Mouse (Mus musculus): ENCODE measurements around the gene BC005537.
"Not testable (repeated sequence)": the region's sequence is repeated elsewhere in the genome, so short reads cannot be mapped to it uniquely, and the experiment has no call there.

BC005537 gene

DNA sequence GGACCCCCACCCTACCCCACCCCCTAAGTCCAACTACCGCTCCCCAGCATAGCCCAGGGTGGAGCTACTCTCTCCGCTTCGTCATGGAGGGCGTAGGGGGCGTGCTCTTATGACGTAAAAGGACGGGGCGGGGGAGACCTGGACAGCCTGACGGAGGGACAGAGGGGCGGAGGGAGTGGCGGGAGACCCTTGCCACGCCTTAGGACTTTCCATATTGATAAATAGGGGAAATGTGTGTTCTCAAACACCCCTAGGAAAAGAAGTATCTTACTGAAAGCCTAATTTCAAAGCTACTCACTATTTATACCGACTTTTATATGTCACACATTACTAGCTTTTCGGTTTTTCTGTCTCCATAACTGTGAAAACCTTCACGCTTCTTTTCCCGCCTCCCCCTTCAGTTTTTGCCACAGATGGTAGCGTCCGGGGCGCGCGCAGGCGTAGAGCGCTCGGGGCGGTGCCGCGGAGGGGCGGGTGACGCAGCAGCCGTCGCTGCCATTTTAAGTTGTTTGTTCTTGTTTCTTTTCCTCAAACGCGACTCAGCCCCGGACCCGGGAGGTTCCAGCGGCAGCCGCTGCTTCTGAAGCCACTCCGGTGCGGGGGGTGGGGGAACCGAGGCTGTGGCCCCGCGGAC lies 666 bp upstream of the BC005537 start:
- DNase-seq: peak; percentile 96

DNA sequence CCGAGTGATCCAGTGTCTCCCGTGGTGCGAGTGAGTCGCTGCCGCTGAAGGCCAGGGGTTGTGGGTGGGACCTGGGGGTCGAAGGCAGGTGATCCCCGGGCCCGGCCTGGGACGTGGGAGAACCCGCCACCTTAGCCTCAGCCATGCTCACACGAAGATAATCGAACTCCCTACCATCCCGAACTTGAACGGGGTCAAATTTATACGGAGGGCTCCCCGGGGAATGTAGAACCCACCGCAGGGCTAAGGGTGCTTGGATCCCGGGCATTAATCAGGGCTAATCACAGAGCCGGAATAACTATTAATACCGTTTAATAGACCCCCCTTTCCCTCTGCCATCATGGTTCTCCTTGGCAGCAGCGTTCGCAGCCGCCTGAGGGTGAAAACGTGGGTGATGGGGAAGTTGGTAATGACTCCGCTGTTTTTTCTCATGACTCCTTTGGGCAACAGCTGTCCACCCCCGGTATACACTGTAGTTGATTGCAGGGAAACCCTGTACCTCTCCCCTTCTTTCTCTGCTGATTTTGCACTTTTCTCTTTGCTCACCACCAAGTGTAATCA lies 754 bp downstream of the BC005537 start:
- peak; percentile 31 for DNase-seq

DNA sequence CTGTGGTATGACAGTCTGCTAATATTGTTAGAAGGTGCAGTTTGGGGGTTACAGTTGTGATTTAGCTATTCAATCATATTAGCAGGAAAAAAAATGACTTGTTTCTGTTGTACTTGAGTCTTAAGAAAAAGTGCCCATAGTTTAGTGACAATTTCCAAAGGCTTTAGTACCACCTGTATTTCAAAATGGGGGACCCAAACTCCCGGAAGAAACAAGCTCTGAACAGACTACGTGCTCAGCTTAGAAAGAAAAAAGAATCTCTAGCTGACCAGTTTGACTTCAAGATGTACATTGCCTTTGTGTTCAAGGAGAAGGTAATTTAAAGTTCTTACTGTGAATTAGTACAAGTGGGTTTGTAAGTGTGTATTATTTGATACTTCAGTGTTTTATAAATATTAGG lies 1.7 kb downstream of the BC005537 start:
- DNase-seq: no peak

DNA sequence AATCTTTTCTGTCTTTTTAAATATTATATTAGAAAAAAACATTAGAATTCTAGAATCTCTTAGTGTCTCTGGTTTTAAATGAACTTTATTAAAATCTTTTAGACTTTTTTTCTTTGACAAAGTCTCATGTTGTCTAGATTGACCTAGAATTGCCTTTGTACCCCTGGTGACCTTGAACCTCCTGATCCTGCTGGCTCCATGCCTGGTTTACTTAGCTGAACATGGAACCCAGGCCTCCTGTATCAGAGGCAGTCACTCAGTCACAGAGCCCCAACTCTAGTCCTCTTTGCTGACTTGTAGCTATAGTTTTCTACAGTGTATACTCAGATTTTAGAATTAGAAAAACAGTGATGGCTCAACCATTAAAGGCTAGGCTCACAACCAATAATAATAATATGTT lies 4.6 kb downstream of the BC005537 start:
- DNase-seq: no peak

DNA sequence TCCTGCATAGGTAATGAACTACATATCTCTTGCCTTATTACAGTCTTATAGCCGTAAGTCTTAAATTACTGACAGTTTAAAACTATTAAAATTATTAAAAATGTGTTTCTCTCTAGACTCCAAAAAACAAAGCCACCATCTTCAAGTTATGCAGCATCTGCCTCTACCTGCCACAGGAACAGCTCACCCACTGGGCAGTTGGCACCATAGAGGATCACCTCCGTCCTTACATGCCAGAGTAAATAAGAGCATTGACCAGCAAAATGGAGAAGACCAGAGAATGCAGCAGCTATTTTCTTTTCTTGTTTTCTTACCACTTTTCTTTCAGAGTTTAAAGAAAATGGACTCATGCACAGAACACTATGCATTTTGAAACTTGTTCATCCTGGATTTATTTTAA lies 11.1 kb downstream of the BC005537 start:
- DNase-seq: no peak

DNA sequence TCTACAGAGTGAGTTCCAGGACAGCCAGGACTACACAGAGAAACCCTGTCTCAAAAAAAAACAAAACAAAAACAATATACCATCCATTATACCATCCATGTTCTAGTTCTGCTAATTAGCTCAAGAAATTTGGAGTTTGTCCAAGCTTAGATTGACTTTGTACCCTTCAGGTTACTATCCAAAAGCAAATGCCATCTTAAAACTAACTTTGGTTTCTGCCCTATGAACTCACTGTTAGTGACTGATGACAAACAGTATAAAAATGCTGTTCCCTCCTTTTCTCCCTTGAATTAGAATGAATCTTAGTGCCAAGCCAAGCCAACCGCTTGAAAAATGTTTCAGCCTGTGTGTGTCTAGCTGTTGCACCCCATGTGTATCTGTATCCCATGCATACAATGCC lies 13.2 kb downstream of the BC005537 start:
- DNase-seq: no peak

DNA sequence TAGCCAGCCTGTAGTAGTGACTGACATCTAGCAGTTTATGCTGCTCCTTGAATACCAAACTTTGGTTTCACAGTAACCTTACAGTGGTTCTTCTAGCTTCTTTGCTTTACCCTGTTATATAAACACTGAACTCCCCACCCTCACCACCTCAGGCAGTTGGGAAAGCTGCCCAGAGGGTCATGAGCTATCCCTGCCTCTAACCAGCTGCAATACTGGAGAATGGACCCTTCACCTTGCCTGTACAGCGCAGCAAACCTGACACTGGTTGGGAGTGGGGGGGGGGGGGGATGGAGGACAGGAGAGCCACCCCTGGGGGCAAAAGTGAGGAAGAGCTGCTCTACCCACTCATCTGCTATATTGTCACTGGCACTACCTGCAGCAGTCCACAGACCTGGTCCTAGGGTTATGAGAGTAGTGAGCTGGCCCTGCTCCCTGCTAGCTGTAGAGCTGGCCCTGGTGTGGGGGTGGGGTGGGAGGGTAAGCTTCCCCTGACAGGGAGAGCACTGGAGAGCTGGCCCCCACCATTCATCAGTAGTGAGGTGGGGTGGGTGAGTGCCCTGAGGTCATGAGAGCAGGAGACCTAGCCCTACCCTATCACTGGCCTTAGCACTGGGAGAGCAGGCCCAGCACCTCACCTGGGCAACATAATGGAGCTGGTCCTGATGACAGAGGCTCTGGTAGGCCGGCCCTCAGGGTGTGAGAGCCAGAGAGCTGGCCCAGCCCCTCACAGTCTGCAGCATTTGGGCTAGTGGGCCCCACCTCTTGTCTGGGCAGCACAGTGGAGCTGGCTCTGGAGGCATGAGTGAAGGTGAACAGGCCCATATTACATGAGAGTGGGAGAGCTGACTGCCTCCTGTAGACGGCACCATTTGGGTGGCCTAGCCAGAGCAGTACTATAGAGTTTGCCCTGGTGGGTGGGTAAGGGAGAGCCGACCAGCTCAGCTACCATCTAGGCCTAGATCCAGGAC lies 15.0 kb downstream of the BC005537 start:
- no peak for DNase-seq

DNA sequence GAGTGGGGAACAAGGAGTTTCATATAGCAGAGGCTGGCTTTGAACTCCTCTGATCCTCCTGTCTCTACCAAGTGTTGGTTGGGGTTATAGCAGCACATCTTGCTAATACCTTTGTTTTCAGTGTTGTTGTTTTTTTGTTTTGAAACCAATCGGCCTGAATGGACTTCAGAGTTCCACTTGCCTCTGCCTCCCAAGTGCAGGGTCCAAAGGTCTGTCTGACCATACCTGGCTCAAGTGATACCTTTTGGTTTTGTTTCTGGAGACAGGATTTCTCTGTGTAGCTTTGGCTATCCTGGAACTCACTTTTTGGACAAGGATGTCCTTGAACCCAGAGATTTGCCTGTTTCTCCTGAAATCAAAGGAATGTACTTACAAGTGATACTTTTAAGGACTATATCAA lies 18.5 kb downstream of the BC005537 start:
- no peak for DNase-seq

DNA sequence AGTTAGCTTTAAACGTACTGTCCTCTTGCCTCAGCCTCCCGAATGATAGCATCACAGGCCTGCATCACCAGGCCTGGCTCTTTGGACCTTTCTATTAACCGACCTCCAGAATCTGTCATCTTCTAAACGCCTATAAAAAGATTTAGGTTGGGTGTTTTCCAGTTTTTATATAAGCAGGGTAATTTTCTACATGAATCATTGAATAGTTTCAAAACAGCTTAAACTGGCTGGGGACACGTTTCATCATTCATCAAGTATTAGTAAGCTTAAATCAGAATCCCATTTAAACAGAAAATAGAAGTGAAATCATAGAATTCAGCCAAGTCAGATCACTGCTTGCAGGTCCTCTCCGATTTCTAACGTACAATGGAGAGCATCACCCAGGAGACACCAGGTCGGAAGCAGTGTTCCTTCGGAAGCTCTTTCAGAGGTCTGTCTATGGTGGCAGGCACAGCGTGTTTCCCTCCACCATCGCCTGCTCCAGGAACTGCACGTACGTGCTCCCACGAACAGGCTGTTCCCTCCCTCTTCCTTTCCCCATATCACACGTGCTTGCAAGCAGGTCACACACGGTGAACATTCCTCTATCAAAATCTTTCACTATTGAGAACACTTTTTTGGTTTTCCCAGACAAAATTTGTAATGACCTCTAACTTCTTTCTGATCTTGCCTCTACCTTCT lies 21.3 kb downstream of the BC005537 start:
- DNase-seq: no peak

DNA sequence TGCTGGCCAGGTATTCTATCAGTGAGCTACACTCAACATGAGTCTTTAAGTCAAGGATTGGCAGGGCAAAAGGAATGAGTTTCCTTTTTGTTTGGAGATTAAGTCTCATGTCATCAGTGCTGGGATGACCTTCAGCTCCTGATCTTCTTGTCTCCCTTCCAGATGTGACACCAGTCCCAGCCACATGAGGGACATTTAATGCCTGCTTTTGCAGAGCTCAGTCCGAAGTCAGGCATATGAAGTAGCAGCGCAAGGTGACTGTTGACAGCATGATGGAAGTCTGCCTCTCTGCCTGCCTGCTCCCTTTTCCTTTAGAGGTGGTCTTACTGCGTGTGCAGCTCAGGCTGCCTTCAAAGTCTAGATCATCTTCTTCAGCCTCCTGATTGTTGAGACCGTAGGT lies 23.2 kb downstream of the BC005537 start:
- DNase-seq: no peak

DNA sequence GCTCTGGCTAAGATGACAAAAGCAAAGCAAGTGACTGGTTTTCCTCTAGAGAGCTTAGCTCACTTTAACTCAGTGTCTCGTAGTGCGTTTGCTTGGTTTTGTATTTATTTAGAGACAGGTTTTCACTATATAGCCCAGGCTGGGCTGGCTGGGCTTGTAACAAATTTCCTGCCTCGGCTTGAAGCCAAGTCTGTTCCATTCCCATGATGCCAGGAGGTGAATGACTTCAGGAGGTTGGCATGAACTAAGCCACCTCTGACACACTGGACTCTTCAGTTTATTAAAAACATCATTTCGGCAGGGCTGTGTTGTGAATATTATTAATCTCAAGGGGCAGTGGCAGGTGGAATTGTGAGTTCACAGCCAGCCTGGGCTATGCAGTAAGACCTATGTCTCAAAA lies 24.1 kb downstream of the BC005537 start:
- DNase-seq: peak; percentile 22

DNA sequence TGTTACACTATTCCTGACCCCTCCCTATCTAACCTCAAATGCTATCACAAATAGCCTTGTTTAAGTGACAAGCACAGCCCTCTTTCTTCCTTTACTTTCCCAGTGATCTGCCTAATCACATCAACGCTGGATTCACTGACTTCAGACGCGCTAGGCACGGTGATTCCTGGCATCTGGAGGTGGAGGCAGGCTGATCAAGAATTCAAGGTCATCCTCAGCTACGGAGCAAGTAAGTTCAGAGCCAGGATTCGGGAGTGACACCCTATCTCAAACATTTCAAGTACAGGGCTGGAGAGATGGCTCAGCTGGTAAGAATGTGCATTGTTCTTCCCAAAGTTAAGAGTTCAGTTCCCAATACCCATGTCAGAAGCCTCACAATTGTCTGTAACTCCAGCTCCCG lies 24.7 kb downstream of the BC005537 start:
- no peak for DNase-seq

DNA sequence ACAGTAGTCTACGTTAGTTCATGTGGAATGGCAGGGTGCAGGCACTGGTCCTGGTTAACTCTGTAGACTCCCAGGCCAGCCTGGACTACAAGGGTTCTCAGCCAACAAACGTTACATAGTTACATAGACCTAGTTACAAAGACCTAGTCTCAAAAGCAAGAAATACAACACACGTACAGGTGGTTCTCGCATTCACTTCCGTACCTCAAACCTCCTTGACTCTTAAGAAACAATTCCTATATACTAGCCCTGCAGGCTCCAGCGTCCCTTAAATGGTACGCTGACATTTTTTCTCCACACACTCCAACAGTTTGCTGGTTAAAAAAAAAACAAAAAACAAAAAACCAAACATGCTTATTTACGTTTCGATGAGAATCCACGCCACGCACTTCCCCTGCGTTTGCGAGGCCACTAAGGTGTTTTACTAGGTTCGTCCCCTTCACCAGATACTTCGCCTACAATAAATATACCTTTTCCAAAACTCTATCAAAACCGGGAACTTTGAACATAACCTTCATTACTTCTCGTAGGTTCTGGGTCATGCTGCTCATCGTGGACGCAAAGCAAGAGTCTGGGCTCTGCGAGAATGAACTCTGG lies 29.4 kb downstream of the BC005537 start:
- no peak for DNase-seq

DNA sequence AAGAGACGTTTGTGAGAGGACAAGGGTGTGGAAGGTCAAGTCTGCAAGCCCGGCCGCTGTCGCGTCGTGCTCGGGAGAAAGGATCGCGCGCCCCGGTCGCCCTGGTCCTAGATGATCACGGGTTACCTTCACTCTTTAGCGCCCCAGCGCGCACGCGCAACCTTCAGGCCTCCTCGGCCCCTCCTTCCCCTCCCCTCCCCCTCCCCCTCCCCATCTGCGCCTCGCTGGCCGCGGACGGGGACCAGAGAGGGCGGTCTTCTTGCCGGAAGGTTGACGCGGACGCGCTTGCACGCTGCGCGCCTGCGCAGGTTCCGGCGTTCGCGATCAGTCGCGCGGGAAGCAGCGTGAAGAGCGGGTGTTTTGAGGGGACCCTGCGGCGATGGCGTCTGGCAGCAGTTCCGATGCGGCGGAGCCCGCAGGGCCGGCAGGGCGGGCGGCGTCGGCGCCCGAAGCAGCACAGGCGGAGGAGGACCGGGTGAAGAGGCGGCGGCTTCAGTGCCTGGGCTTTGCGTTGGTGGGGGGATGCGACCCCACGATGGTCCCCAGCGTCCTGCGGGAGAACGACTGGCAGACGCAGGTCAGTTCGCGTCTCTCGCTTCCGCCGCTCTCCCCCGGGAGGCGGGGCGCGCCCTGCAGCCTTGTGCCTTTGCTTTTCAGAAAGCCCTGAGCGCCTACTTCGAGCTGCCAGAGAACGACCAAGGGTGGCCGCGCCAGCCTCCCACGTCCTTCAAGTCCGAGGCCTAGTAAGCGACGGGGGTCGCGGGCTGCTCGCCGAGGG lies 30.1 kb downstream of the BC005537 start, which contains the start of the genes Acot13 and Tdp2:
Gene Acot13, minus strand, starts transcription at position 188 of the 778 bp plus-strand sequence.
Gene Tdp2, plus strand, starts transcription at position 327 of the 778 bp plus-strand sequence.
- DNase-seq: peak; percentile 93

DNA sequence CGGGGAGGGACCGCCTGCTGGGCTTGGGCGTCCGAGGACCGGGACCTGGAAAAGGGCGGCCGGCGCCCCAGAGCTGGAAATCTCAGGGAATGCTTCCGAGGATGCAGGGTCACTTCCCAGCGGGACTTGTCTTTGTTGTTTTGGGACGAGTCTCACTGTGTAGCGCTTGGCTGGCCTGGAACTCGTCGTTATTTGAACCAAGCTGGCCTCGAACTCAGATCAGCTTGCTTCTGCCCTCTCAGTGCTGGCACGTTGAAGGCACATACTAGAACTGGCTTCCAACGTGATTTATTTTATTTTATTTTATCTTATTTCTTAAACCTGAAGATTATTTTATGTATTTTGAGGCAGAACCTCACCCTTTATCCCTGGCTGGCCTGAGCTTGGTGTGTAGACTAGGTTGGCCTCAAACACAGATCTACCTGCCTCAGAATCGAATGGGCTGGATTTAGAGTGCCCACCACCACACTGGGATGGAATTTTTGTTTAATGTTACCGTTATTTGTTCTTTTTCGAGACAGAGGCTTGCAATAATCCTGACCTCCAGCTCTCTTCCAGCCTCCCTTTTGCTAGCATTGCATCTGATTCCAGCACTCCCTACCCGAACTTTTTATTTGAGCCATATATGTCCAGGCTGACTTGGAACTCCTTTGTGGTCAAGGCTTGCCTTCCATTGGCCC lies 30.8 kb downstream of the BC005537 start:
- DNase-seq: no peak

DNA sequence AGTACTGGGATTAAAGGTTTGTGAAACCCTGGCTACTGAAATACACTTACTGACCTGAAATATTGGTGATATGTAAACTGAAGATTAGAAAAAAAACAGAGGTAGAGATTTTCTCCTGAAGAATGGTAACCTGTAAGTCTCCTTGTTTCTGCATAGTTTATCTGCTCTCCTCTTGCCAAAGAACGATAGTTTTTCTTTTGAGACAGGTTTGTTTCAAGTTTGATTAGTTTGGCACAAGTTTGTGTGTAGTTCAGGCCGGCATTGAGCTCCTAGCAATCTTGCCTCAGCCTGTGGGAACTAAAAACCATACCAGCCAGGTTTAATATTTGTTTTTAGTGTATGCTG lies 31.3 kb downstream of the BC005537 start:
- no peak for DNase-seq

DNA sequence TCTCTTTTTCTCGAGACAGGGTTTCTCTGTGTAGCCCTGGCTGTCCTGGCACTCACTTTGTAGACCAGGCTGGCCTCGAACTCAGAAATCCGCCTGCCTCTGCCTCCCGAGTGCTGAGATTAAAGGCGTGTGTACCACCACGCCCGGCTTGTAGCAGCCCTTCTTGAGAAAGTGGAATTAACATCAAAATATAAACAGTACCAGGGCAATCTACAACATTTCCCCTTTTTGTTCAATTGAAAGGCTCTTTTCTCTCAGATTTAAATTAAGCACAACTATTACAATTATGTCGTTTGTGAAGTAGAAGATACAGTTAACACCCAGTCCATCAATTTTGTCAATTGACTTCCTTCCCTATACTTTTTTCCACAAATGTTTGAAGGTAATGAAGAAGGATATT lies 36.3 kb downstream of the BC005537 start:
- DNase-seq: not testable (repeated sequence)

DNA sequence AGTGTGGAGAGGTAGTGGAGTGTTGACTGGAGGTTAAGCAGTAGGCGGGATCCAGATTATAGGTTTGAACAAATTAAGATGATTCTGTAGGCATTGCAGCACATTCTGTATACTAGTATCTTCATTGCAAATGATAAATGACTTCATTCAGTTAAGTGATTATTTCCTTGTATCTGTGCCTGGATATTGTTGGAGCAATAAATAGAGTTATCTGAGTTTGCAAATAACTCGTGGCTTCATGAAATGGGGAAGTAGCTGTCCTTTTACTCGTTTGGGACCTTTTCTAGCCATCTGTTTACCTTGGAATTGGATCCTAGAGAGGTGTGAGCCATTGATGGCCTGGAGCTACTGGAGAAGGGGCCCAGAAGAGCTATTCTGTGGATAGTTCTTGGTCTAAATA lies 38.4 kb downstream of the BC005537 start:
- DNase-seq: no peak

DNA sequence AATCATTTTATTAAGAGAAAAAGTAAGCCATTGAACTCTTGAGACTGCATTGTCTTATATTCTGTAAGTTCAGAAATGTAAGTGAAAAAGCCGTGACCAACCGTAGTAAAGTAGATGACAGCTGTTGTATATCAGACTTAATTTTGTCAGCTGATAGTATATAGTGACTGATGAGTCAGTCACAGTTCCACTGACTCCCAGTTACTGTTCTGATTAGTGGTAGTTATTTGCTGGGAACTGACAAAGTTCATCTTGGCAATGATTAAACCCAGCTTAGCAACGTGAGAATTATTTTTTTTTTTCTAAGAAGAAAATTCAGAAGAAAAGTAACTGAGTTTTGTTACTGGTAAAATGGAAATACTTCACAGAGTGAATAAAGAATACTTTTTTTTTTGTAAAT lies 40.2 kb downstream of the BC005537 start:
- DNase-seq: no peak

DNA sequence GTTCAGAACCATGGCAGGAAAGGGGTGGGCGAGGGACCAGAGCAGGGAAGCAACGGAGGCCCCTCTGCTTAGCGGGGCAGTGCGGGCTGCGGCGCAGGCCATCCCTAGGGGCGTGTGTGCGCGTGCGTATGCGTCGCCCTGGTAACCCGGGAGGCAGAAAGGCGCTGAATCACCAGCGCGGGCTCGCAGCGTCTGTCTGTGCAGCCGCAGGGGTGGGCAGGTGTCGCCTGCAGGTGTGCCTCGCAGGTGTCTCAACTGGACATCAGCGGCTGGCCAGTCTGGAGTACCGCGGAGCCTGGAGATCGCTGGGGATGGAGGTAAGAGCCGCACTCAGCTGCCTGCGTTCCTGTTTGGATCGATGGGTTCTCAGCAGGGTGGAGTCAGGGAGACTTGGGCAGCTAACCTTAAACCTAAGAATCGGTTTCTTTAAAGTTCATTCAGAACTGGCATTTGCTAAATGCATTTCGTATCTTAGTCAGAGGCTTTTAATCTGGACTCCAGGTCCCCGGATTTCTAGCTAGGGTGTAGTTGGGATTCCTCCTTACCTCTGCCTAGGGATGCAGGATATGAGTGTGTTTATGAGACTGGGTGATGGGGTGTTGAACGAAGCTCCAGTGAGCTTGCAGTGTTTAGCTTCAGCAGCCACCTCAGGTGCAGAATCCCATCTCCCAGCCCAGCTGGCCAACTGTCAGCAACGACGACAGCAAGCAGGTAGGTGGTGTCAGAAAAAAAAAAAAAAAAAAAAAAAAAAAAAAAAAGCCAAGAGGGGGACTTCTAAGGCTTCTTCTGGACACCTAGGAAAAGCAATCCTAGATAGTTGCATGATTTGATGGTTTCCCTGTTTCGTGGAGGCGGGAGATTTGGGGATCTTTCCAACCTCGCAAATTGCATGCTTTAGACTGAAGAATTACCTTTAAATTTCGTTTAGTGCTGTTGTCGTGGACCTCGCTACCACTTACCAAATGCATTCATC lies 43.8 kb downstream of the BC005537 start, which contains the start of gene D130043K22Rik:
Gene D130043K22Rik, plus strand, starts transcription at position 153 of the 973 bp plus-strand sequence.
- DNase-seq: peak; percentile 56
